Mouse (Mus musculus) G1E (cell line): ENCODE measurements at regions not wholly inside any gene's neighbourhood (a gene's known extent, or its start where the extent isn't known, plus 50 kb on each side); places are given as distances from the start of the nearest gene placed in this dataset.
A peak's percentile ranks its signal among the peaks of the same experiment; 100 is the strongest.
"Not testable (repeated sequence)": the region's sequence is repeated elsewhere in the genome, so short reads cannot be mapped to it uniquely, and the experiment has no call there.

Experiments used
- ATAC-seq: 2 replicates; pipeline ENCODE4 v1.8.0; 2016; ENCODE audit warnings: mild to moderate bottlenecking; ENCODE audit not compliant: insufficient number of reproducible peaks, poor library complexity, low FRiP score, severe bottlenecking; ENCODE audit errors: extremely low read depth
- DNase-seq: peaks from one replicate; pipeline ENCODE4 v3.0.0; 2012; ENCODE audit warnings: low spot score
- H3K27me3 ChIP-seq: 2 replicates; pipeline ENCODE4 v1.6.1; 2012; ENCODE audit warnings: mild to moderate bottlenecking, low read length, inconsistent platforms; ENCODE audit not compliant: insufficient read depth
- H3K36me3 ChIP-seq: replicated peaks from 2 replicates; pipeline ENCODE3; 2012; ENCODE audit warnings: mild to moderate bottlenecking, inconsistent platforms
- H3K4me1 ChIP-seq: 2 replicates; pipeline ENCODE4 v1.6.1; 2012; ENCODE audit warnings: low read depth, low read length, inconsistent platforms, mixed read lengths; ENCODE audit not compliant: insufficient read depth
- H3K4me3 ChIP-seq: 2 replicates; pipeline ENCODE4 v1.5.1; 2012; ENCODE audit warnings: low read depth, mild to moderate bottlenecking, inconsistent platforms, low read length, moderate library complexity, mixed read lengths
- H3K9me3 ChIP-seq: replicated peaks from 2 replicates; pipeline ENCODE4 v1.6.1; 2012; ENCODE audit warnings: inconsistent platforms
- CTCF ChIP-seq: IDR thresholded peaks from 2 replicates; pipeline ENCODE4 v1.5.1; 2012; ENCODE audit warnings: low read depth, low read length, inconsistent platforms, mixed read lengths
- GATA1 ChIP-seq: IDR thresholded peaks from 2 replicates; pipeline ENCODE4 v1.6.1; 2012; ENCODE audit warnings: borderline replicate concordance, low read length, inconsistent platforms, mixed read lengths
- GATA2 ChIP-seq: IDR thresholded peaks from 2 replicates; pipeline ENCODE4 v1.6.1; 2012; ENCODE audit warnings: low read depth, low read length, inconsistent platforms, borderline replicate concordance
- POLR2AphosphoS5 ChIP-seq: IDR thresholded peaks from 2 replicates; pipeline ENCODE4 v1.6.1; 2012; ENCODE audit warnings: low read depth, low read length, inconsistent platforms; ENCODE audit not compliant: insufficient replicate concordance
- TAL1 ChIP-seq: conservative IDR thresholded peaks from 2 replicates; pipeline ENCODE4 v1.6.1; 2012; ENCODE audit warnings: low read depth, low read length, inconsistent platforms, mixed read lengths

- ATAC-seq (no peak), DNase-seq (no peak)
- no peaks in the 10 kb centered on the region for H3K4me1 ChIP-seq
- no peaks in the 10 kb centered on the region for H3K36me3 ChIP-seq
- H3K9me3 ChIP-seq: peaks cover 2% of the 10 kb centered on the region
- H3K4me3 ChIP-seq: no peak overlapping the region
- H3K27me3 ChIP-seq: no peaks in the 10 kb centered on the region
- TF ChIP-seq GATA2 (no peak), CTCF (no peak), TAL1 (no peak), GATA1 (no peak), POLR2AphosphoS5 (no peak)
Measured at GRCm38 (mm10) chr12:45464952-45465351, 390.4 kb upstream of the Stxbp6 start.

- H3K9me3 ChIP-seq, ATAC-seq, H3K4me3 ChIP-seq, H3K36me3 ChIP-seq, H3K27me3 ChIP-seq, H3K4me1 ChIP-seq, DNase-seq: not testable (repeated sequence)
Measured at GRCm38 (mm10) chr12:45458746-45459145, 384.2 kb upstream of the Stxbp6 start.

- H3K4me1 ChIP-seq: no peaks in the 10 kb centered on the region
- ATAC-seq (peak; percentile 62), DNase-seq (no peak)
- TF ChIP-seq GATA1: no peak
- peak; percentile 65 for TF ChIP-seq CTCF
- no peak overlapping the region for H3K4me3 ChIP-seq
- 0 out of 2 replicates have a peak, but pooled peaks cover 2% of the 10 kb centered on the region for H3K9me3 ChIP-seq
- no peaks in the 10 kb centered on the region for H3K27me3 ChIP-seq
- no peaks in the 10 kb centered on the region for H3K36me3 ChIP-seq
Measured at GRCm38 (mm10) chr12:45443512-45444190, 369.1 kb upstream of the Stxbp6 start.

GRCm38 (mm10) chr12:45442474-45442873, 368.0 kb upstream of the Stxbp6 start:
- no peak overlapping the region for H3K4me3 ChIP-seq
- H3K27me3 ChIP-seq: no peaks in the 10 kb centered on the region
- no peaks in the 10 kb centered on the region for H3K4me1 ChIP-seq
- H3K9me3 ChIP-seq: 0 out of 2 replicates have a peak, but pooled peaks cover 2% of the 10 kb centered on the region
- TF ChIP-seq GATA1: no peak
- no peak for TF ChIP-seq POLR2AphosphoS5
- no peak for TF ChIP-seq CTCF
- no peak for TF ChIP-seq GATA2
- no peak for TF ChIP-seq TAL1
- ATAC-seq (no peak), DNase-seq (no peak)
- H3K36me3 ChIP-seq: no peaks in the 10 kb centered on the region

GRCm38 (mm10) chr12:45439745-45440144, 365.2 kb upstream of the Stxbp6 start:
- 0 out of 2 replicates have a peak, but pooled peaks cover 2% of the 10 kb centered on the region for H3K9me3 ChIP-seq
- TF ChIP-seq CTCF (no peak), GATA1 (no peak), TAL1 (no peak), POLR2AphosphoS5 (no peak), GATA2 (no peak)
- ATAC-seq (no peak), DNase-seq (no peak)
- H3K4me1 ChIP-seq: no peaks in the 10 kb centered on the region
- no peaks in the 10 kb centered on the region for H3K36me3 ChIP-seq
- H3K4me3 ChIP-seq: no peak overlapping the region
- no peaks in the 10 kb centered on the region for H3K27me3 ChIP-seq

GRCm38 (mm10) chr12:45437271-45437670, 362.8 kb upstream of the Stxbp6 start:
- ATAC-seq (no peak), DNase-seq (no peak)
- H3K4me3 ChIP-seq: no peak overlapping the region
- no peaks in the 10 kb centered on the region for H3K9me3 ChIP-seq
- H3K36me3 ChIP-seq: no peaks in the 10 kb centered on the region
- H3K27me3 ChIP-seq: no peaks in the 10 kb centered on the region
- TF ChIP-seq POLR2AphosphoS5: no peak
- no peak for TF ChIP-seq GATA2
- TF ChIP-seq CTCF: no peak
- no peak for TF ChIP-seq GATA1
- no peaks in the 10 kb centered on the region for H3K4me1 ChIP-seq

- TF ChIP-seq GATA2 (no peak), POLR2AphosphoS5 (no peak), CTCF (no peak), TAL1 (no peak), GATA1 (no peak)
- H3K9me3 ChIP-seq: no peaks in the 10 kb centered on the region
- no peaks in the 10 kb centered on the region for H3K36me3 ChIP-seq
- ATAC-seq (no peak), DNase-seq (no peak)
- no peaks in the 10 kb centered on the region for H3K4me1 ChIP-seq
- H3K27me3 ChIP-seq: no peaks in the 10 kb centered on the region
- H3K4me3 ChIP-seq: no peak overlapping the region
Measured at GRCm38 (mm10) chr12:45399436-45399835, 324.9 kb upstream of the Stxbp6 start.
